Mouse (Mus musculus) brain, embryonic 14.5 days (tissue): ENCODE measurements at regions not wholly inside any gene's neighbourhood (a gene's known extent, or its start where the extent isn't known, plus 50 kb on each side); places are given as distances from the start of the nearest gene placed in this dataset.

Experiments
- CTCF ChIP-seq: fragments of 200-500 bp; IDR thresholded peaks from 2 replicates; pipeline ENCODE4 v1.5.1; 2012; ENCODE audit warnings: inconsistent platforms, mild to moderate bottlenecking, moderate library complexity, borderline replicate concordance; ENCODE audit not compliant: insufficient read depth, insufficient read length; ENCODE audit errors: extremely low read depth
- POLR2A ChIP-seq: fragments of 200-500 bp; IDR thresholded peaks from 2 replicates; pipeline ENCODE4 v1.6.1; 2012; ENCODE audit warnings: mild to moderate bottlenecking, inconsistent platforms, borderline replicate concordance; ENCODE audit not compliant: poor library complexity, insufficient read depth, insufficient read length, severe bottlenecking; ENCODE audit errors: extremely low read depth

GRCm38 (mm10) chr13:42518686-42519085 is 161.7 kb upstream of the Phactr1 start:
- no peak for TF ChIP-seq CTCF
- no peak for TF ChIP-seq POLR2A
